Mouse (Mus musculus) ES-Bruce4 (cell line): Measurements from ENCODE around the gene Cckbr. TPM values are rescaled to one million over a fixed set of nuclear protein-coding genes. Genes with fewer than 3 reads are reported as not detected.
"Not testable (repeated sequence)": the region's sequence is repeated elsewhere in the genome, so short reads cannot be mapped to it uniquely, and the experiment has no call there.

Experiments
- H3K27ac ChIP-seq: 2 replicates; pipeline ENCODE4 v1.5.1; 2012; ENCODE audit warnings: low read length, inconsistent platforms; ENCODE audit not compliant: insufficient read depth
- H3K27me3 ChIP-seq: 2 replicates; pipeline ENCODE4 v1.6.1; 2012; ENCODE audit warnings: mild to moderate bottlenecking, low read length, inconsistent platforms; ENCODE audit not compliant: control insufficient read depth, poor library complexity, insufficient read depth, severe bottlenecking
- H3K36me3 ChIP-seq: 2 replicates; pipeline ENCODE4 v1.6.1; 2012; ENCODE audit warnings: inconsistent platforms, mild to moderate bottlenecking, low read length, moderate library complexity; ENCODE audit not compliant: control insufficient read depth, poor library complexity, insufficient read depth, severe bottlenecking
- H3K4me1 ChIP-seq: one replicate; pipeline ENCODE4 v1.8.1; 2011; ENCODE audit warnings: low read length; ENCODE audit not compliant: control insufficient read depth, insufficient read depth
- H3K4me3 ChIP-seq: 2 replicates; pipeline ENCODE4 v1.5.1; 2011; ENCODE audit warnings: low read depth, mild to moderate bottlenecking, low read length
- H3K9ac ChIP-seq: 2 replicates; pipeline ENCODE4 v1.6.1; 2012; ENCODE audit warnings: low read depth, mild to moderate bottlenecking, inconsistent platforms; ENCODE audit not compliant: poor library complexity, severe bottlenecking
- H3K9me3 ChIP-seq: replicated peaks from 2 replicates; pipeline ENCODE4 v1.6.1; 2012; ENCODE audit warnings: mild to moderate bottlenecking, low read length, inconsistent platforms; ENCODE audit not compliant: control insufficient read depth, poor library complexity, insufficient read depth, severe bottlenecking
- CTCF ChIP-seq: IDR thresholded peaks from one replicate; pipeline ENCODE4 v1.8.1; 2011; ENCODE audit warnings: low read depth, low read length
- EP300 ChIP-seq: IDR thresholded peaks from 2 replicates; pipeline ENCODE4 v1.6.1; 2011; ENCODE audit warnings: low read depth, low read length; ENCODE audit not compliant: insufficient read depth
- POLR2A ChIP-seq: IDR thresholded peaks from one replicate; pipeline ENCODE4 v1.8.1; 2011; ENCODE audit warnings: low read length; ENCODE audit not compliant: insufficient read depth
- polyA plus RNA-seq: library from polyadenylated mRNA; stranded (reverse); fragments of >200 nt; gene quantifications from 2 replicates; pipeline ENCODE4 v1.2.4, GENCODE M21; 2011; ENCODE audit warnings: low read depth; ENCODE audit not compliant: missing spikeins, insufficient read depth, insufficient read length

Cckbr gene
- polyA plus RNA-seq, 1 experiment: not detected

- H3K36me3 ChIP-seq: no peaks in the 10 kb centered on the region
- no peak for TF ChIP-seq POLR2A
- TF ChIP-seq EP300: no peak
- TF ChIP-seq CTCF: no peak
Measured at GRCm38 (mm10) chr7:105458546-105458945, 33.0 kb downstream of the Cckbr start.

GRCm38 (mm10) chr7:105465505-105465904, 40.0 kb downstream of the Cckbr start:
- not testable (repeated sequence) for H3K4me3 ChIP-seq, H3K4me1 ChIP-seq, H3K9ac ChIP-seq, H3K27ac ChIP-seq, H3K9me3 ChIP-seq, H3K27me3 ChIP-seq, H3K36me3 ChIP-seq

More at GRCm38 (mm10) chr7:105458546-105458945, 33.0 kb downstream of the Cckbr start:
- Histone ChIP-seq H3K27me3 (no peaks in the 10 kb centered on the region), H3K4me3 (no peak overlapping the region), H3K9ac (no peak overlapping the region), H3K4me1 (no peaks in the 10 kb centered on the region), H3K9me3 (no peaks in the 10 kb centered on the region), H3K27ac (no peak overlapping the region)

- Histone ChIP-seq H3K4me1 (no peaks in the 10 kb centered on the region), H3K4me3 (no peak overlapping the region)
Measured at GRCm38 (mm10) chr7:105472607-105473006, 47.1 kb downstream of the Cckbr start.

GRCm38 (mm10) chr7:105474771-105475315, 49.3 kb downstream of the Cckbr start:
- Histone ChIP-seq H3K9ac (no peak overlapping the region), H3K36me3 (no peaks in the 10 kb centered on the region), H3K4me3 (no peak overlapping the region), H3K9me3 (no peaks in the 10 kb centered on the region), H3K27me3 (no peaks in the 10 kb centered on the region), H3K4me1 (no peaks in the 10 kb centered on the region), H3K27ac (no peak overlapping the region)
- no peak for TF ChIP-seq CTCF
- no peak for TF ChIP-seq EP300
- TF ChIP-seq POLR2A: no peak

More at GRCm38 (mm10) chr7:105472607-105473006, 47.1 kb downstream of the Cckbr start:
- Histone ChIP-seq H3K27me3 (no peaks in the 10 kb centered on the region), H3K36me3 (no peaks in the 10 kb centered on the region), H3K9me3 (no peaks in the 10 kb centered on the region), H3K9ac (no peak overlapping the region), H3K27ac (no peak overlapping the region)
- TF ChIP-seq EP300 (no peak), POLR2A (no peak), CTCF (no peak)

GRCm38 (mm10) chr7:105475396-105475949, 49.9 kb downstream of the Cckbr start:
- Histone ChIP-seq H3K9ac (no peak overlapping the region), H3K27ac (no peak overlapping the region), H3K4me1 (no peaks in the 10 kb centered on the region), H3K4me3 (no peak overlapping the region), H3K9me3 (no peaks in the 10 kb centered on the region), H3K36me3 (no peaks in the 10 kb centered on the region), H3K27me3 (no peaks in the 10 kb centered on the region)
- no peak for TF ChIP-seq EP300
- TF ChIP-seq POLR2A: no peak
- no peak for TF ChIP-seq CTCF

GRCm38 (mm10) chr7:105476683-105477432, 51.3 kb downstream of the Cckbr start:
- Histone ChIP-seq H3K27me3 (no peaks in the 10 kb centered on the region), H3K36me3 (no peaks in the 10 kb centered on the region), H3K4me1 (no peaks in the 10 kb centered on the region), H3K9ac (no peak overlapping the region), H3K27ac (no peak overlapping the region), H3K9me3 (no peaks in the 10 kb centered on the region), H3K4me3 (no peak overlapping the region)
- TF ChIP-seq EP300 (no peak), CTCF (no peak), POLR2A (no peak)
